Mouse (Mus musculus) midbrain, embryonic 10.5 days (tissue): ENCODE data around the gene Gm45785. TPM values are rescaled to one million over a fixed set of nuclear protein-coding genes. Genes with fewer than 3 reads are reported as not detected.

Experiments used
- DNase-seq: peaks from one replicate; pipeline ENCODE4 v3.0.0-alpha.2; 2017; ENCODE audit warnings: low spot score
- H3K27ac ChIP-seq: fragments of 300-500 bp; sonication (generic); replicated peaks from 2 replicates; pipeline ENCODE4 v1.5.1; 2016; ENCODE audit warnings: mild to moderate bottlenecking
- H3K27me3 ChIP-seq: fragments of 300-500 bp; sonication (generic); 2 replicates; pipeline ENCODE4 v1.6.1; 2016; ENCODE audit warnings: low read depth, mild to moderate bottlenecking; ENCODE audit not compliant: poor library complexity, severe bottlenecking
- H3K36me3 ChIP-seq: fragments of 300-500 bp; sonication (generic); 2 replicates; pipeline ENCODE4 v1.6.1; 2016; ENCODE audit warnings: mild to moderate bottlenecking, moderate library complexity
- H3K4me1 ChIP-seq: fragments of 300-500 bp; sonication (generic); 2 replicates; pipeline ENCODE4 v1.6.1; 2016
- H3K4me3 ChIP-seq: fragments of 300-500 bp; sonication (generic); 2 replicates; pipeline ENCODE4 v1.5.1; 2016; ENCODE audit warnings: mild to moderate bottlenecking, moderate library complexity
- H3K9me3 ChIP-seq: fragments of 300-500 bp; sonication (generic); replicated peaks from 2 replicates; pipeline ENCODE4 v1.6.1; 2016; ENCODE audit warnings: mild to moderate bottlenecking
- WGBS: fragments of 180-500 bp; shearing (Covaris S2); methylation state at CpG from one replicate; pipeline ENCODE4 v1.1.7; 2016; 5-methylcytosine and 5-hydroxymethylcytosine counted together
- polyA plus RNA-seq: library from polyadenylated mRNA; unstranded; fragments of >200 nt; fragmentation: Nextera tagmentation; extraction: Ambion mirVana; gene quantifications from 2 replicates; pipeline ENCODE4 v1.2.1, GENCODE M21; 2016

Gene Gm45785
- polyA plus RNA-seq, 1 experiment from 2014 or later = not detected

- no peaks in the 10 kb centered on the region for H3K36me3 ChIP-seq
- H3K9me3 ChIP-seq = no peaks in the 10 kb centered on the region
- peaks cover 4% of the 10 kb centered on the region; the same call in 1 of the 2 replicates for H3K4me1 ChIP-seq
- no peak for DNase-seq
- no peak overlapping the region for H3K27ac ChIP-seq
- peaks cover 20% of the 10 kb centered on the region for H3K27me3 ChIP-seq
- H3K4me3 ChIP-seq = no peak overlapping the region
- WGBS = 88% methylated on average over 9 of the region's 9 CpGs
These were observed 19.7 kb downstream of the Gm45785 start for GRCm38 (mm10) chr7:140836243-140837115.

GRCm38 (mm10) chr7:140835758-140836087 is 20.4 kb downstream of the Gm45785 start:
- Histone ChIP-seq H3K4me1 (peaks cover 4% of the 10 kb centered on the region; the same call in 1 of the 2 replicates), H3K27ac (no peak overlapping the region; the same call in 1 of the 2 replicates), H3K36me3 (no peaks in the 10 kb centered on the region), H3K4me3 (no peak overlapping the region), H3K9me3 (no peaks in the 10 kb centered on the region), H3K27me3 (peaks cover 13% of the 10 kb centered on the region; the same call in 1 of the 2 replicates)
- WGBS = 77% methylated on average over 2 of the region's 2 CpGs
- DNase-seq = no peak

- H3K36me3 ChIP-seq = no peaks in the 10 kb centered on the region
- H3K27ac ChIP-seq = no peak within 1 kb of the TSS; the same call in 1 of the 2 replicates
- DNase-seq = no peak
- H3K4me1 ChIP-seq = peaks cover 4% of the 10 kb centered on the region; the same call in 1 of the 2 replicates
- H3K9me3 ChIP-seq = no peaks in the 10 kb centered on the region
- 47% methylated on average over 20 of the region's 20 CpGs for WGBS
- peaks cover 7% of the 10 kb centered on the region; the same call in 1 of the 2 replicates for H3K27me3 ChIP-seq
- H3K4me3 ChIP-seq = no peak within 1 kb of the TSS
These were observed 21.0 kb downstream of the Gm45785 start, which contains the start of gene Urah for GRCm38 (mm10) chr7:140834968-140835757. Gene Urah, plus strand, starts transcription at chr7:140835018.

GRCm38 (mm10) chr7:140833341-140833740 is 22.8 kb downstream of the Gm45785 start:
- peaks cover 4% of the 10 kb centered on the region; the same call in 1 of the 2 replicates for H3K4me1 ChIP-seq
- no peaks in the 10 kb centered on the region for H3K9me3 ChIP-seq
- DNase-seq = no peak
- no peaks in the 10 kb centered on the region for H3K27me3 ChIP-seq
- H3K4me3 ChIP-seq = no peak overlapping the region
- H3K27ac ChIP-seq = no peak overlapping the region
- H3K36me3 ChIP-seq = no peaks in the 10 kb centered on the region
- 86% methylated on average over 4 of the region's 4 CpGs for WGBS

GRCm38 (mm10) chr7:140831447-140831846 is 24.7 kb downstream of the Gm45785 start:
- Histone ChIP-seq H3K9me3 (no peaks in the 10 kb centered on the region), H3K36me3 (no peaks in the 10 kb centered on the region), H3K4me3 (no peak overlapping the region), H3K27ac (no peak overlapping the region), H3K27me3 (no peaks in the 10 kb centered on the region), H3K4me1 (peaks cover 4% of the 10 kb centered on the region; the same call in 1 of the 2 replicates)
- DNase-seq = no peak
- WGBS = 87% methylated on average over 6 of the region's 6 CpGs

GRCm38 (mm10) chr7:140828171-140828881 is 27.8 kb downstream of the Gm45785 start:
- 43% methylated on average over 8 of the region's 8 CpGs for WGBS

GRCm38 (mm10) chr7:140822731-140823130 is 33.4 kb downstream of the Gm45785 start:
- WGBS = 90% methylated on average over 4 of the region's 4 CpGs
- Histone ChIP-seq H3K9me3 (no peaks in the 10 kb centered on the region), H3K4me1 (peaks cover 11% of the 10 kb centered on the region; the same call in 1 of the 2 replicates), H3K4me3 (no peak overlapping the region), H3K36me3 (no peaks in the 10 kb centered on the region), H3K27me3 (peaks cover 6% of the 10 kb centered on the region; the same call in 1 of the 2 replicates), H3K27ac (no peak overlapping the region)
- DNase-seq = no peak

More at GRCm38 (mm10) chr7:140828171-140828881, 27.8 kb downstream of the Gm45785 start:
- Histone ChIP-seq H3K27me3 (no peaks in the 10 kb centered on the region), H3K9me3 (no peaks in the 10 kb centered on the region), H3K4me1 (no peaks in the 10 kb centered on the region), H3K27ac (no peak overlapping the region), H3K4me3 (no peak overlapping the region), H3K36me3 (no peaks in the 10 kb centered on the region)
- DNase-seq = no peak

GRCm38 (mm10) chr7:140821653-140822329 is 34.3 kb downstream of the Gm45785 start, which contains the start of gene Zfp941:
Gene Zfp941, minus strand, starts transcription at chr7:140822178.
- peak within 1 kb of the TSS; percentile 68 for H3K4me3 ChIP-seq
- no peaks in the 10 kb centered on the region for H3K9me3 ChIP-seq
- H3K4me1 ChIP-seq = peaks cover 11% of the 10 kb centered on the region; the same call in 1 of the 2 replicates
- peak within 1 kb of the TSS; percentile 86 for H3K27ac ChIP-seq
- 2% methylated on average over 21 of the region's 21 CpGs for WGBS
- DNase-seq = peak; percentile 70
- H3K27me3 ChIP-seq = peaks cover 6% of the 10 kb centered on the region; the same call in 1 of the 2 replicates
- no peaks in the 10 kb centered on the region for H3K36me3 ChIP-seq

GRCm38 (mm10) chr7:140821305-140821652 is 34.9 kb downstream of the Gm45785 start:
- Histone ChIP-seq H3K27me3 (peaks cover 6% of the 10 kb centered on the region; the same call in 1 of the 2 replicates), H3K9me3 (no peaks in the 10 kb centered on the region), H3K27ac (peak overlapping the region; percentile 86; the same call in 1 of the 2 replicates), H3K4me1 (peaks cover 11% of the 10 kb centered on the region; the same call in 1 of the 2 replicates), H3K36me3 (no peaks in the 10 kb centered on the region), H3K4me3 (peak overlapping the region; percentile 68)
- DNase-seq = no peak
- WGBS = 46% methylated on average over 5 of the region's 5 CpGs

GRCm38 (mm10) chr7:140820173-140820572 is 36.0 kb downstream of the Gm45785 start:
- no peak overlapping the region for H3K27ac ChIP-seq
- 83% methylated on average over 4 of the region's 4 CpGs for WGBS
- peaks cover 6% of the 10 kb centered on the region; the same call in 1 of the 2 replicates for H3K27me3 ChIP-seq
- H3K9me3 ChIP-seq = no peaks in the 10 kb centered on the region
- no peak overlapping the region for H3K4me3 ChIP-seq
- DNase-seq = no peak
- peaks cover 11% of the 10 kb centered on the region; the same call in 1 of the 2 replicates for H3K4me1 ChIP-seq
- H3K36me3 ChIP-seq = no peaks in the 10 kb centered on the region

GRCm38 (mm10) chr7:140812850-140813249 is 43.3 kb downstream of the Gm45785 start:
- Histone ChIP-seq H3K27me3 (no peaks in the 10 kb centered on the region), H3K4me3 (no peak overlapping the region), H3K27ac (no peak overlapping the region), H3K4me1 (0 out of 2 replicates have a peak, but pooled peaks cover 2% of the 10 kb centered on the region), H3K36me3 (peaks cover 32% of the 10 kb centered on the region), H3K9me3 (no peaks in the 10 kb centered on the region)
- DNase-seq = no peak
- WGBS = 90% methylated on average over 12 of the region's 12 CpGs
